Mouse (Mus musculus) Patski (cell line): ENCODE data around the gene Gm5767. TPM values are rescaled to one million over a fixed set of nuclear protein-coding genes. Genes with fewer than 3 reads are reported as not detected.
"Not testable (repeated sequence)": the region's sequence is repeated elsewhere in the genome, so short reads cannot be mapped to it uniquely, and the experiment has no call there.

Experiments
- ATAC-seq: fragments of 100-300 bp; one replicate; pipeline ENCODE4 v1.8.0; 2021
- CTCF ChIA-PET: fragments of 350-600 bp; sonication (Branson Sonifier 250); formaldehyde crosslinking; loops from one replicate; lab custom pipeline; 2022; ENCODE audit warnings: inconsistent platforms; lab: Charles Lee
- POLR2A ChIA-PET: fragments of 350-600 bp; sonication (Branson Sonifier 250); formaldehyde crosslinking; loops from one replicate; lab custom pipeline; 2022; ENCODE audit warnings: antibody characterized with exemption, inconsistent platforms; lab: Charles Lee
- DNase-seq: peaks from one replicate; pipeline ENCODE4 v3.0.0-alpha.2; 2011; ENCODE audit warnings: low read depth, low spot score
- H3K27me3 ChIP-seq: fragments of 371-371 bp; one replicate; pipeline ENCODE4 v1.5.1; 2021
- CTCF ChIP-seq: fragments of 100-300 bp; IDR thresholded peaks from one replicate; pipeline ENCODE4 v1.5.1; 2021
- in situ Hi-C: fragments of 300-500 bp; cut with MboI; formaldehyde crosslinking; loops from 3 replicates; pipeline ENCODE4 v1.11.1; 2018; ENCODE audit warnings: low pct_unique_long_range_greater_than_20kb, mixed read lengths
- polyA plus RNA-seq: library from polyadenylated mRNA; unstranded; gene quantifications from one replicate; pipeline ENCODE4 v1.2.3, GENCODE M21; 2021

Gene Gm5767
- polyA plus RNA-seq, 1 experiment from 2014 or later: not detected

DNA sequence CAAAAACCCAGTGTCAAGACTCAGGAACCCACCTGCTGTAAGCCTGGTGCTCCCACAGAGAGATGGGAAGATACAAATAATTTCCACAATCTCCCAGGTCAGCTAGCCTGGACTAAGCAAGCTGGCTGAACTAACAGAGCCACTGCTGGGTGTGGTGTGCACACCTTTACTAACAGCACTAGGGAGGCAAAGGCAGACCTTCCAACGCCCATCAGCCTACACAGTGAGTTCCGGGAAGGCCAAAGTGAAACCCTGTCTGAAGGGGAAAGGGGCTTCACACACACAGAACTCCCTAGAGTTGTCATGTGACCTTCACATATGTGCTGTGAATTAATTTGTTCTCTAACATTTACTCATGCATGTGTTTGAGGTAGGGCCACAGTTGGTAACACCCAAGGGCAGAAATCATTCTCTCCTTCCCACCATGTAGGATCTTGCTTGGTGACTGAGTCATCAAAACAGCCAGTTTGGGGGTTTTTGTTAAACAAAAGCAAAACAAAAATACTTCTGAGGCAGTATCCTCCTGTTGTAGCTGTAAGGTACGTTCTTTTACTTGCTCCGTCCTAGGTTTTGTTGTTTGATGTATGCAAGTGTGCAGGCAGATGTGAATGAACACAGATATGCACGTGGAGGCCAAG lies 47.7 kb downstream of the Gm5767 start:
- ATAC-seq (no peak), DNase-seq (no peak)
- H3K27me3 ChIP-seq: no peaks in the 10 kb centered on the region
- no peak for TF ChIP-seq CTCF
- ChIA-PET POLR2A (no interaction called here), CTCF (interaction anchor here (1.1 kb wide), 1 partner anchor 41 kb away, joined by 3 read pairs; no protein-coding TSS in a partner anchor)
- in situ Hi-C loops: no loop called here

GRCm38 (mm10) chr16:8731630-8732029 lies 51.1 kb downstream of the Gm5767 start:
- POLR2A ChIA-PET: no interaction called here
- in situ Hi-C loops: no loop called here
- no peaks in the 10 kb centered on the region for H3K27me3 ChIP-seq
- CTCF ChIA-PET: no interaction called here
- peak; percentile 38 for ATAC-seq
- DNase-seq: no peak
- TF ChIP-seq CTCF: no peak

- H3K27me3 ChIP-seq, DNase-seq, ATAC-seq, POLR2A ChIA-PET, in situ Hi-C loops: not testable (repeated sequence)
- CTCF ChIA-PET: interaction anchor here (1.1 kb wide), 1 partner anchor 9 kb away, joined by 3 read pairs; no protein-coding TSS in a partner anchor
Measured at GRCm38 (mm10) chr16:8732450-8732849, 51.9 kb downstream of the Gm5767 start.

Other genes with a start within 250 kb of the Gm5767 start
- 12.6 TPM for gene Mettl22, start 210.0 kb upstream of the Gm5767 start, polyA plus RNA-seq
- gene Abat, start 167.3 kb upstream of the Gm5767 start, polyA plus RNA-seq: 25.8 TPM
- gene Pmm2, start 43.1 kb upstream of the Gm5767 start, polyA plus RNA-seq: 48.5 TPM
- gene Tmem186, start 43.1 kb upstream of the Gm5767 start, polyA plus RNA-seq: 12.6 TPM
- gene Carhsp1, start 8.6 kb upstream of the Gm5767 start, polyA plus RNA-seq: 92.6 TPM
- gene Usp7, start 111.5 kb downstream of the Gm5767 start, polyA plus RNA-seq: 84.2 TPM
- 50.3 TPM for gene 1810013L24Rik, start 149.3 kb downstream of the Gm5767 start, polyA plus RNA-seq